Mouse (Mus musculus): ENCODE measurements at regions not wholly inside any gene's neighbourhood (a gene's known extent, or its start where the extent isn't known, plus 50 kb on each side); places are given as distances from the start of the nearest gene placed in this dataset.

GRCm38 (mm10) chr15:52191176-52191575, 1693.5 kb upstream of the Gm7489 start:
- H3K4me1 ChIP-seq (ENCODE audit: control insufficient read depth in 1 of 2, insufficient read depth in 2 of 2, low read length in 2 of 2), result no peaks in the 10 kb centered on the region
- no peak overlapping the region for H3K27ac ChIP-seq (ENCODE audit: control insufficient read depth, low read depth, low read length)
- no peaks in the 10 kb centered on the region for H3K9me3 ChIP-seq (replicated peaks; ENCODE audit: insufficient read depth, low read length)
- no peaks in the 10 kb centered on the region for H3K27me3 ChIP-seq (ENCODE audit: control insufficient read depth in 1 of 2, insufficient read depth in 2 of 2, low read length in 2 of 2)
- H3K36me3 ChIP-seq (ENCODE audit: control insufficient read depth in 1 of 2, insufficient read depth in 2 of 2, low read length in 2 of 2), result no peaks in the 10 kb centered on the region
- H3K9ac ChIP-seq (ENCODE audit: control insufficient read depth, low read depth, low read length, poor library complexity, severe bottlenecking), result no peak overlapping the region
- TF ChIP-seq MEF2A (IDR thresholded peaks at IDR 0.05; ENCODE audit: extremely low read depth, insufficient replicate concordance, low read depth, low read length, poor library complexity, severe bottlenecking) (no peak), ELF1 (IDR thresholded peaks at IDR 0.05; ENCODE audit: low read depth, low read length) (no peak), CHD2 (IDR thresholded peaks at IDR 0.05; ENCODE audit: low read length) (no peak), BHLHE40 (IDR thresholded peaks at IDR 0.05; ENCODE audit: borderline replicate concordance, low read depth, low read length) (no peak), SMC3 (IDR thresholded peaks at IDR 0.05; ENCODE audit: low read depth, low read length) (no peak)
- H3K79me2 ChIP-seq (ENCODE audit: control insufficient read depth, insufficient read depth, low read length, poor library complexity), result no peaks in the 10 kb centered on the region
- DNase-seq (ENCODE audit: low read depth, low spot score), result no peak
- H3K4me3 ChIP-seq (ENCODE audit: control insufficient read depth in 1 of 2, insufficient read depth in 1 of 2, low read depth in 2 of 2, low read length in 2 of 2), result no peak overlapping the region

- H3K79me2 ChIP-seq (ENCODE audit: control insufficient read depth, insufficient read depth, low read length, poor library complexity), result no peaks in the 10 kb centered on the region
- DNase-seq (ENCODE audit: low read depth, low spot score), result no peak
- H3K27me3 ChIP-seq (ENCODE audit: control insufficient read depth in 1 of 2, insufficient read depth in 2 of 2, low read length in 2 of 2), result peaks cover 0 to 3% of the 10 kb centered on the region in 2 experiments; a peak in 1 of 4 replicates
- H3K36me3 ChIP-seq (ENCODE audit: control insufficient read depth in 1 of 2, insufficient read depth in 2 of 2, low read length in 2 of 2), result no peaks in the 10 kb centered on the region
- H3K4me3 ChIP-seq (ENCODE audit: control insufficient read depth in 1 of 2, insufficient read depth in 1 of 2, low read depth in 2 of 2, low read length in 2 of 2), result no peak overlapping the region
- H3K9me3 ChIP-seq (replicated peaks; ENCODE audit: insufficient read depth, low read length), result no peaks in the 10 kb centered on the region
- no peak overlapping the region for H3K9ac ChIP-seq (ENCODE audit: control insufficient read depth, low read depth, low read length, poor library complexity, severe bottlenecking)
- no peaks in the 10 kb centered on the region for H3K4me1 ChIP-seq (ENCODE audit: control insufficient read depth in 1 of 2, insufficient read depth in 2 of 2, low read length in 2 of 2)
- H3K27ac ChIP-seq (ENCODE audit: control insufficient read depth, low read depth, low read length), result no peak overlapping the region
- TF ChIP-seq ETS1 (IDR thresholded peaks at IDR 0.05; ENCODE audit: low read depth, low read length), result no peak
- no peak for TF ChIP-seq NRF1 (IDR thresholded peaks at IDR 0.05; ENCODE audit: insufficient read depth, low read depth, low read length, poor library complexity, severe bottlenecking)
- no peak for TF ChIP-seq USF2 (IDR thresholded peaks at IDR 0.05; ENCODE audit: borderline replicate concordance in 1 of 2, insufficient read depth in 1 of 2, low read depth in 1 of 2, low read length in 2 of 2)
- no peak for TF ChIP-seq MAZ (IDR thresholded peaks at IDR 0.05; ENCODE audit: low read depth, low read length)
- TF ChIP-seq ZMIZ1 (IDR thresholded peaks at IDR 0.05; ENCODE audit: low read depth, low read length), result no peak
- no peak for TF ChIP-seq MYB (IDR thresholded peaks at IDR 0.05; ENCODE audit: low read depth, low read length)
- no peak for TF ChIP-seq MAX (IDR thresholded peaks at IDR 0.05; ENCODE audit: low read length)
- TF ChIP-seq MXI1 (IDR thresholded peaks at IDR 0.05; ENCODE audit: low read depth, low read length), result no peak
- TF ChIP-seq ELF1 (IDR thresholded peaks at IDR 0.05; ENCODE audit: low read depth, low read length), result no peak
- TF ChIP-seq TCF12 (IDR thresholded peaks at IDR 0.05; ENCODE audit: low read depth, low read length), result no peak
- no peak for TF ChIP-seq KAT2A (conservative IDR thresholded peaks at IDR 0.05; ENCODE audit: low read depth, low read length)
- TF ChIP-seq POLR2A (IDR thresholded peaks at IDR 0.05; ENCODE audit: control insufficient read depth in 1 of 2, insufficient read depth in 1 of 2, low read depth in 1 of 2, low read length in 2 of 2, poor library complexity in 1 of 2), result no peak
- no peak for TF ChIP-seq POLR2AphosphoS2 (IDR thresholded peaks at IDR 0.05; ENCODE audit: low read length)
- TF ChIP-seq ZKSCAN1 (IDR thresholded peaks at IDR 0.05; ENCODE audit: low read depth, low read length), result no peak
- TF ChIP-seq TAL1 (IDR thresholded peaks at IDR 0.05; ENCODE audit: low read length), result no peak
- TF ChIP-seq CTCF (IDR thresholded peaks at IDR 0.05 in 2 of 3, conservative IDR thresholded peaks at IDR 0.05 in 1 of 3; ENCODE audit: control insufficient read depth in 1 of 3, insufficient read depth in 1 of 3, low read depth in 2 of 3, low read length in 3 of 3, poor library complexity in 1 of 3, severe bottlenecking in 1 of 3), result no peak
- TF ChIP-seq JUND (IDR thresholded peaks at IDR 0.05; ENCODE audit: low read depth, low read length), result no peak
- no peak for TF ChIP-seq NELFE (IDR thresholded peaks at IDR 0.05; ENCODE audit: low read depth, low read length)
These were observed 1677.4 kb upstream of the Gm7489 start for GRCm38 (mm10) chr15:52207271-52207670.
